Mouse (Mus musculus) myocyte (in vitro differentiated cells): ENCODE data around the gene Get4.

Experiments used
- CEBPB ChIP-seq: IDR thresholded peaks from 2 replicates; pipeline ENCODE4 v1.6.1; 2011; ENCODE audit warnings: mild to moderate bottlenecking, moderate library complexity; ENCODE audit not compliant: poor library complexity, insufficient read depth, severe bottlenecking
- E2F4 ChIP-seq: IDR thresholded peaks from one replicate; pipeline ENCODE4 v1.6.1; 2011; ENCODE audit warnings: mild to moderate bottlenecking, control low read depth, moderate library complexity; ENCODE audit not compliant: insufficient read depth
- MAX ChIP-seq: IDR thresholded peaks from one replicate; pipeline ENCODE4 v1.6.1; 2011; ENCODE audit warnings: low read depth, mild to moderate bottlenecking, control low read depth
- MYOD1 ChIP-seq, 3 experiments: IDR thresholded peaks; one replicate each; pipeline ENCODE4 v1.6.1; 2011; ENCODE audit warnings: control low read depth in 2 of 3, low read depth in 2 of 3, mild to moderate bottlenecking in 2 of 3, moderate library complexity in 1 of 3; ENCODE audit not compliant: insufficient read length in 2 of 3, control insufficient read depth in 1 of 3
- MYOG ChIP-seq, 3 experiments: IDR thresholded peaks; one replicate each; pipeline ENCODE4 v1.6.1; 2011; ENCODE audit warnings: control low read depth in 2 of 3, low read depth in 2 of 3, mild to moderate bottlenecking in 2 of 3; ENCODE audit not compliant: insufficient read length in 2 of 3, control insufficient read depth in 1 of 3, insufficient read depth in 1 of 3
- POLR2A ChIP-seq: IDR thresholded peaks from one replicate; pipeline ENCODE4 v1.6.1; 2011; ENCODE audit warnings: low read depth, mild to moderate bottlenecking, control low read depth, moderate library complexity; ENCODE audit not compliant: insufficient read length
- POLR2AphosphoS2 ChIP-seq: IDR thresholded peaks from one replicate; pipeline ENCODE4 v1.6.1; 2011; ENCODE audit warnings: low read depth, control low read depth; ENCODE audit not compliant: insufficient read length
- REST ChIP-seq: IDR thresholded peaks from one replicate; pipeline ENCODE4 v1.6.1; 2011; ENCODE audit warnings: mild to moderate bottlenecking, control low read depth, moderate library complexity; ENCODE audit not compliant: insufficient read depth, insufficient read length
- SRF ChIP-seq: IDR thresholded peaks from one replicate; pipeline ENCODE4 v1.6.1; 2011; ENCODE audit warnings: low read depth; ENCODE audit not compliant: control insufficient read depth, insufficient read length
- TCF12 ChIP-seq: IDR thresholded peaks from one replicate; pipeline ENCODE4 v1.6.1; 2011; ENCODE audit warnings: mild to moderate bottlenecking, control low read depth; ENCODE audit not compliant: poor library complexity, insufficient read depth, severe bottlenecking
- TCF3 ChIP-seq: IDR thresholded peaks from one replicate; pipeline ENCODE4 v1.6.1; 2011; ENCODE audit warnings: low read depth, control low read depth; ENCODE audit not compliant: insufficient read length
- USF1 ChIP-seq: IDR thresholded peaks from one replicate; pipeline ENCODE4 v1.6.1; 2011; ENCODE audit warnings: low read depth, mild to moderate bottlenecking, control low read depth, moderate library complexity

- TF ChIP-seq TCF12 (no peak), POLR2AphosphoS2 (no peak), MYOD1 (IDR thresholded peaks at IDR 0.05; ENCODE audit: control insufficient read depth in 1 of 3, insufficient read length in 2 of 3, low read depth in 2 of 3) (no peak), POLR2A (no peak), MAX (no peak), USF1 (no peak), E2F4 (no peak), MYOG (IDR thresholded peaks at IDR 0.05; ENCODE audit: control insufficient read depth in 1 of 3, insufficient read depth in 1 of 3, insufficient read length in 2 of 3, low read depth in 2 of 3) (no peak), REST (no peak), CEBPB (no peak), TCF3 (no peak), SRF (no peak)
Observed at GRCm38 (mm10) chr5:139282191-139282590, 30.1 kb downstream of the Get4 start.
